Mouse (Mus musculus) midbrain, embryonic 12.5 days (tissue): ENCODE measurements at regions not wholly inside any gene's neighbourhood (a gene's known extent, or its start where the extent isn't known, plus 50 kb on each side); places are given as distances from the start of the nearest gene placed in this dataset.

Experiments
- ATAC-seq: fragments of 200-750 bp; cut with Nextera tagmentation; 2 replicates; pipeline ENCODE4 v1.8.0; 2017; ENCODE audit warnings: low read depth, moderate TSS enrichment, moderate library complexity; ENCODE audit not compliant: low FRiP score
- H3K27ac ChIP-seq: fragments of 300-500 bp; sonication (generic); replicated peaks from 2 replicates; pipeline ENCODE4 v1.5.1; 2016; ENCODE audit warnings: mild to moderate bottlenecking
- H3K27me3 ChIP-seq: fragments of 300-500 bp; sonication (generic); 2 replicates; pipeline ENCODE4 v1.6.1; 2016; ENCODE audit warnings: mild to moderate bottlenecking
- H3K36me3 ChIP-seq: fragments of 300-500 bp; sonication (generic); 2 replicates; pipeline ENCODE4 v1.6.1; 2016
- H3K4me1 ChIP-seq: fragments of 300-500 bp; sonication (generic); 2 replicates; pipeline ENCODE4 v1.6.1; 2016
- H3K4me2 ChIP-seq: fragments of 300-500 bp; sonication (generic); replicated peaks from 2 replicates; pipeline ENCODE4 v1.6.1; 2016; ENCODE audit warnings: mild to moderate bottlenecking, moderate library complexity
- H3K4me3 ChIP-seq: fragments of 300-500 bp; sonication (generic); 2 replicates; pipeline ENCODE4 v1.5.1; 2016; ENCODE audit warnings: mild to moderate bottlenecking
- H3K9ac ChIP-seq: fragments of 300-500 bp; sonication (generic); replicated peaks from 2 replicates; pipeline ENCODE4 v1.6.1; 2016; ENCODE audit warnings: mild to moderate bottlenecking, moderate library complexity
- H3K9me3 ChIP-seq: fragments of 300-500 bp; sonication (generic); 2 replicates; pipeline ENCODE4 v1.6.1; 2016; ENCODE audit warnings: mild to moderate bottlenecking
- WGBS: fragments of 180-500 bp; shearing (Covaris S2); methylation state at CpG from one replicate; pipeline ENCODE4 v1.1.7; 2016; 5-methylcytosine and 5-hydroxymethylcytosine counted together

GRCm38 (mm10) chr3:103465132-103465690 lies 109.8 kb upstream of the Syt6 start:
- H3K4me3 ChIP-seq = no peak overlapping the region
- H3K27me3 ChIP-seq = no peaks in the 10 kb centered on the region
- H3K4me1 ChIP-seq = peaks cover 26% of the 10 kb centered on the region
- 80% methylated on average over 7 of the region's 7 CpGs for WGBS
- no peak for ATAC-seq
- no peak overlapping the region for H3K27ac ChIP-seq
- no peak overlapping the region for H3K9ac ChIP-seq
- H3K4me2 ChIP-seq = no peak overlapping the region
- H3K9me3 ChIP-seq = no peaks in the 10 kb centered on the region
- no peaks in the 10 kb centered on the region for H3K36me3 ChIP-seq

GRCm38 (mm10) chr3:103465948-103466347 lies 109.1 kb upstream of the Syt6 start:
- no peak overlapping the region for H3K9ac ChIP-seq
- 65% methylated on average over 2 of the region's 2 CpGs for WGBS
- no peak overlapping the region for H3K4me2 ChIP-seq
- H3K9me3 ChIP-seq = no peaks in the 10 kb centered on the region
- peaks cover 26% of the 10 kb centered on the region for H3K4me1 ChIP-seq
- H3K36me3 ChIP-seq = no peaks in the 10 kb centered on the region
- H3K4me3 ChIP-seq = no peak overlapping the region
- H3K27ac ChIP-seq = no peak overlapping the region
- no peak for ATAC-seq
- no peaks in the 10 kb centered on the region for H3K27me3 ChIP-seq

- no peak for ATAC-seq
- no peak overlapping the region for H3K4me2 ChIP-seq
- 78% methylated on average over 15 of the region's 15 CpGs for WGBS
- H3K27ac ChIP-seq = no peak overlapping the region
- H3K4me3 ChIP-seq = no peak overlapping the region
- no peaks in the 10 kb centered on the region for H3K9me3 ChIP-seq
- no peaks in the 10 kb centered on the region for H3K4me1 ChIP-seq
- H3K27me3 ChIP-seq = no peaks in the 10 kb centered on the region
- no peaks in the 10 kb centered on the region for H3K36me3 ChIP-seq
- no peak overlapping the region for H3K9ac ChIP-seq
These were observed 104.2 kb upstream of the Syt6 start for GRCm38 (mm10) chr3:103470586-103471400.

- WGBS = 85% methylated on average over 10 of the region's 10 CpGs
- Histone ChIP-seq H3K4me1 (no peaks in the 10 kb centered on the region), H3K9ac (no peak overlapping the region), H3K27me3 (no peaks in the 10 kb centered on the region), H3K27ac (no peak overlapping the region), H3K4me3 (no peak overlapping the region), H3K4me2 (no peak overlapping the region), H3K36me3 (no peaks in the 10 kb centered on the region), H3K9me3 (no peaks in the 10 kb centered on the region)
- ATAC-seq = no peak
These were observed 102.4 kb upstream of the Syt6 start for GRCm38 (mm10) chr3:103472598-103472997.

GRCm38 (mm10) chr3:103473336-103473735 lies 101.7 kb upstream of the Syt6 start:
- Histone ChIP-seq H3K27ac (no peak overlapping the region), H3K4me2 (no peak overlapping the region), H3K4me3 (no peak overlapping the region), H3K36me3 (no peaks in the 10 kb centered on the region), H3K27me3 (no peaks in the 10 kb centered on the region), H3K9ac (no peak overlapping the region), H3K9me3 (no peaks in the 10 kb centered on the region), H3K4me1 (no peaks in the 10 kb centered on the region)
- no peak for ATAC-seq
- whole genome bisulfite sequencing = 71% methylated on average over 2 of the region's 2 CpGs

GRCm38 (mm10) chr3:103479845-103480543 lies 95.0 kb upstream of the Syt6 start:
- Histone ChIP-seq H3K4me3 (no peak overlapping the region), H3K4me1 (no peaks in the 10 kb centered on the region), H3K36me3 (no peaks in the 10 kb centered on the region), H3K9ac (no peak overlapping the region), H3K27ac (no peak overlapping the region), H3K27me3 (no peaks in the 10 kb centered on the region), H3K4me2 (no peak overlapping the region), H3K9me3 (no peaks in the 10 kb centered on the region)
- WGBS = 92% methylated on average over 2 of the region's 2 CpGs
- ATAC-seq = no peak

GRCm38 (mm10) chr3:103480676-103481075 lies 94.4 kb upstream of the Syt6 start:
- no peaks in the 10 kb centered on the region for H3K4me1 ChIP-seq
- H3K27ac ChIP-seq = no peak overlapping the region
- no peak for ATAC-seq
- no peak overlapping the region for H3K4me3 ChIP-seq
- WGBS = 87% methylated on average over 7 of the region's 7 CpGs
- H3K36me3 ChIP-seq = no peaks in the 10 kb centered on the region
- H3K9me3 ChIP-seq = no peaks in the 10 kb centered on the region
- H3K27me3 ChIP-seq = no peaks in the 10 kb centered on the region
- H3K4me2 ChIP-seq = no peak overlapping the region
- H3K9ac ChIP-seq = no peak overlapping the region

- no peak overlapping the region for H3K4me2 ChIP-seq
- no peaks in the 10 kb centered on the region for H3K9me3 ChIP-seq
- H3K9ac ChIP-seq = no peak overlapping the region
- no peaks in the 10 kb centered on the region for H3K4me1 ChIP-seq
- ATAC-seq = no peak
- WGBS = 86% methylated on average over 2 of the region's 2 CpGs
- H3K27ac ChIP-seq = no peak overlapping the region
- H3K36me3 ChIP-seq = no peaks in the 10 kb centered on the region
- no peak overlapping the region for H3K4me3 ChIP-seq
- H3K27me3 ChIP-seq = no peaks in the 10 kb centered on the region
These were observed 91.7 kb upstream of the Syt6 start for GRCm38 (mm10) chr3:103483316-103483715.

GRCm38 (mm10) chr3:103483762-103484161 lies 91.3 kb upstream of the Syt6 start:
- Histone ChIP-seq H3K4me2 (no peak overlapping the region), H3K27me3 (no peaks in the 10 kb centered on the region), H3K4me1 (no peaks in the 10 kb centered on the region), H3K4me3 (no peak overlapping the region), H3K9ac (no peak overlapping the region), H3K36me3 (no peaks in the 10 kb centered on the region), H3K9me3 (no peaks in the 10 kb centered on the region), H3K27ac (no peak overlapping the region)
- ATAC-seq = no peak
- 79% methylated on average over 3 of the region's 3 CpGs for WGBS

GRCm38 (mm10) chr3:103489786-103490185 lies 85.2 kb upstream of the Syt6 start:
- WGBS = 82% methylated on average over 4 of the region's 4 CpGs
- H3K4me2 ChIP-seq = no peak overlapping the region
- ATAC-seq = no peak
- no peaks in the 10 kb centered on the region for H3K4me1 ChIP-seq
- H3K9me3 ChIP-seq = no peaks in the 10 kb centered on the region
- H3K9ac ChIP-seq = no peak overlapping the region
- H3K4me3 ChIP-seq = no peak overlapping the region
- H3K36me3 ChIP-seq = no peaks in the 10 kb centered on the region
- H3K27me3 ChIP-seq = no peaks in the 10 kb centered on the region
- no peak overlapping the region for H3K27ac ChIP-seq

GRCm38 (mm10) chr3:103490966-103491365 lies 84.1 kb upstream of the Syt6 start:
- H3K9ac ChIP-seq = no peak overlapping the region
- 89% methylated on average over 4 of the region's 4 CpGs for WGBS
- H3K4me1 ChIP-seq = no peaks in the 10 kb centered on the region
- H3K36me3 ChIP-seq = no peaks in the 10 kb centered on the region
- H3K27me3 ChIP-seq = no peaks in the 10 kb centered on the region
- H3K4me3 ChIP-seq = no peak overlapping the region
- no peaks in the 10 kb centered on the region for H3K9me3 ChIP-seq
- no peak overlapping the region for H3K4me2 ChIP-seq
- no peak overlapping the region for H3K27ac ChIP-seq
- ATAC-seq = no peak

GRCm38 (mm10) chr3:103492211-103492610 lies 82.8 kb upstream of the Syt6 start:
- ATAC-seq = no peak
- no peaks in the 10 kb centered on the region for H3K36me3 ChIP-seq
- H3K27ac ChIP-seq = no peak overlapping the region
- no peaks in the 10 kb centered on the region for H3K9me3 ChIP-seq
- no peaks in the 10 kb centered on the region for H3K27me3 ChIP-seq
- no peak overlapping the region for H3K4me3 ChIP-seq
- no peak overlapping the region for H3K4me2 ChIP-seq
- no peak overlapping the region for H3K9ac ChIP-seq
- H3K4me1 ChIP-seq = no peaks in the 10 kb centered on the region; the same call in 1 of the 2 replicates
- WGBS = 81% methylated on average over 3 of the region's 3 CpGs
